Mouse (Mus musculus) right cerebral cortex, postnatal 25 days (tissue): ENCODE results near the gene Slc39a13.
A peak's percentile ranks its signal among the peaks of the same experiment; 100 is the strongest.
"Not testable (repeated sequence)": the region's sequence is repeated elsewhere in the genome, so short reads cannot be mapped to it uniquely, and the experiment has no call there.

Experiments
- DNase-seq: peaks from one replicate; pipeline ENCODE4 v3.0.0; 2022

Gene Slc39a13

GRCm38 (mm10) chr2:91070076-91070800, at the start of gene Slc39a13:
Gene Slc39a13 (minus strand): TSS chr2:91070417.
- peak; percentile 95 for DNase-seq

- DNase-seq: no peak
These were observed 49.3 kb upstream of the Slc39a13 start for GRCm38 (mm10) chr2:91119551-91119950.

- no peak for DNase-seq
These were observed 48.8 kb upstream of the Slc39a13 start for GRCm38 (mm10) chr2:91119061-91119460.

GRCm38 (mm10) chr2:91118647-91119046, 48.4 kb upstream of the Slc39a13 start:
- DNase-seq: no peak

GRCm38 (mm10) chr2:91117585-91118275, 47.5 kb upstream of the Slc39a13 start, which contains the start of gene Mybpc3:
Gene Mybpc3 (plus strand): TSS chr2:91118144.
- no peak for DNase-seq

- DNase-seq: no peak
These were observed 46.6 kb upstream of the Slc39a13 start for GRCm38 (mm10) chr2:91116842-91117241.

- DNase-seq: no peak
These were observed 45.4 kb upstream of the Slc39a13 start for GRCm38 (mm10) chr2:91115578-91115970.

GRCm38 (mm10) chr2:91114781-91115577, 44.8 kb upstream of the Slc39a13 start:
- DNase-seq: peak; percentile 85

GRCm38 (mm10) chr2:91113852-91114251, 43.6 kb upstream of the Slc39a13 start:
- no peak for DNase-seq

GRCm38 (mm10) chr2:91113334-91113733, 43.1 kb upstream of the Slc39a13 start:
- no peak for DNase-seq

- DNase-seq: no peak
These were observed 42.3 kb upstream of the Slc39a13 start for GRCm38 (mm10) chr2:91112491-91112890.

- DNase-seq: not testable (repeated sequence)
These were observed 41.6 kb upstream of the Slc39a13 start for GRCm38 (mm10) chr2:91111832-91112231.

- DNase-seq: no peak
These were observed 40.2 kb upstream of the Slc39a13 start for GRCm38 (mm10) chr2:91110429-91110828.

- no peak for DNase-seq
These were observed 39.7 kb upstream of the Slc39a13 start for GRCm38 (mm10) chr2:91109807-91110385.

GRCm38 (mm10) chr2:91109241-91109640, 39.0 kb upstream of the Slc39a13 start:
- DNase-seq: no peak

GRCm38 (mm10) chr2:91108156-91108555, 37.9 kb upstream of the Slc39a13 start:
- DNase-seq: no peak

GRCm38 (mm10) chr2:91101124-91101740, 31.0 kb upstream of the Slc39a13 start:
- DNase-seq: peak; percentile 83

- DNase-seq: no peak
These were observed 27.9 kb upstream of the Slc39a13 start for GRCm38 (mm10) chr2:91098156-91098555.

GRCm38 (mm10) chr2:91097015-91097414, 26.8 kb upstream of the Slc39a13 start:
- DNase-seq: no peak

- peak; percentile 30 for DNase-seq
These were observed 26.3 kb upstream of the Slc39a13 start for GRCm38 (mm10) chr2:91096524-91096923.

- no peak for DNase-seq
These were observed 20.6 kb upstream of the Slc39a13 start for GRCm38 (mm10) chr2:91090827-91091226.

GRCm38 (mm10) chr2:91090208-91090607, 20.0 kb upstream of the Slc39a13 start:
- no peak for DNase-seq

GRCm38 (mm10) chr2:91088987-91089386, 18.8 kb upstream of the Slc39a13 start:
- no peak for DNase-seq
